Mouse (Mus musculus) cerebellum, postnatal 36 days (tissue): ENCODE measurements around the gene Skint1.
"Not testable (repeated sequence)": the region's sequence is repeated elsewhere in the genome, so short reads cannot be mapped to it uniquely, and the experiment has no call there.

Experiments used
- DNase-seq, 2 experiments: peaks; one replicate each; pipeline ENCODE4 v3.0.0; 2021 to 2022; ENCODE audit warnings: mixed read lengths in 2 of 2

Skint1 gene

GRCm38 (mm10) chr4:112005969-112006368, at the start of gene Skint1:
Gene Skint1 (plus strand): TSS chr4:112006269.
- no peak for DNase-seq

- no peak for DNase-seq
These were observed 44.8 kb upstream of the Skint1 start for GRCm38 (mm10) chr4:111961309-111961708.

GRCm38 (mm10) chr4:111963241-111963640, 42.8 kb upstream of the Skint1 start:
- not testable (repeated sequence) for DNase-seq

- DNase-seq = no peak
These were observed 42.4 kb upstream of the Skint1 start for GRCm38 (mm10) chr4:111963669-111964068.

- no peak for DNase-seq
These were observed 33.4 kb upstream of the Skint1 start, which contains the start of gene Skint7 for GRCm38 (mm10) chr4:111972623-111973022. Gene Skint7 (plus strand): TSS chr4:111972923.

- DNase-seq = no peak
These were observed 65.6 kb downstream of the Skint1 start, which contains the start of gene Skint4 for GRCm38 (mm10) chr4:112071716-112072115. Gene Skint4 (plus strand): TSS chr4:112072016.
